Mouse (Mus musculus) midbrain, embryonic 10.5 days (tissue): ENCODE data around the gene Brd4. TPM values are rescaled to one million over a fixed set of nuclear protein-coding genes. Genes with fewer than 3 reads are reported as not detected.

ENCODE experiments used
- DNase-seq: peaks from one replicate; pipeline ENCODE4 v3.0.0-alpha.2; 2017; ENCODE audit warnings: low spot score
- H3K27ac ChIP-seq: fragments of 300-500 bp; sonication (generic); replicated peaks from 2 replicates; pipeline ENCODE4 v1.5.1; 2016; ENCODE audit warnings: mild to moderate bottlenecking
- H3K27me3 ChIP-seq: fragments of 300-500 bp; sonication (generic); 2 replicates; pipeline ENCODE4 v1.6.1; 2016; ENCODE audit warnings: low read depth, mild to moderate bottlenecking; ENCODE audit not compliant: poor library complexity, severe bottlenecking
- H3K36me3 ChIP-seq: fragments of 300-500 bp; sonication (generic); 2 replicates; pipeline ENCODE4 v1.6.1; 2016; ENCODE audit warnings: mild to moderate bottlenecking, moderate library complexity
- H3K4me1 ChIP-seq: fragments of 300-500 bp; sonication (generic); 2 replicates; pipeline ENCODE4 v1.6.1; 2016
- H3K4me3 ChIP-seq: fragments of 300-500 bp; sonication (generic); 2 replicates; pipeline ENCODE4 v1.5.1; 2016; ENCODE audit warnings: mild to moderate bottlenecking, moderate library complexity
- H3K9me3 ChIP-seq: fragments of 300-500 bp; sonication (generic); replicated peaks from 2 replicates; pipeline ENCODE4 v1.6.1; 2016; ENCODE audit warnings: mild to moderate bottlenecking
- WGBS: fragments of 180-500 bp; shearing (Covaris S2); methylation state at CpG from one replicate; pipeline ENCODE4 v1.1.7; 2016; 5-methylcytosine and 5-hydroxymethylcytosine counted together
- polyA plus RNA-seq: library from polyadenylated mRNA; unstranded; fragments of >200 nt; fragmentation: Nextera tagmentation; extraction: Ambion mirVana; gene quantifications from 2 replicates; pipeline ENCODE4 v1.2.1, GENCODE M21; 2016

The Brd4 gene
- polyA plus RNA-seq, 1 experiment from 2014 or later, result 110 TPM

DNA sequence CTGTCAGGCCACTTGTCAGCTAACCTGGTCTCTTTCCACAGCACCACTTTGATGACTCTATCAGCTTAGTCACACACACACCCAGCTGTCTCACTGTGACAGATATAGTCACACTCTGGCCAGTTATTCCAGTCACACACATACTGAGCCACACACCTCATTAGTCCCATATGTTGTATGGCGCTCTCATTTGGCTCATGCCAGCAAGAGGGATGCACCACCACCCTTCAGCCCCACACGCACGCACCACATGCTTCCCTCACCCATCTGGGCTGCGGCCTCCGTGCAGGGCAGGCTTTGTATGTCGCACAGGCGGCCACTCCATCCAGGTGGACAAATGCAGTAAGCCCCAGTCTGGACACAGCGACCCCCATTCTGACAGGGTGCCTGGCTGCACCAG is 137.8 kb downstream of the Brd4 start:
- 93% methylated on average over 8 of the region's 8 CpGs for WGBS
- Histone ChIP-seq H3K9me3 (no peaks in the 10 kb centered on the region), H3K4me3 (no peak overlapping the region), H3K27me3 (no peaks in the 10 kb centered on the region), H3K27ac (no peak overlapping the region), H3K4me1 (peaks cover 7% of the 10 kb centered on the region; the same call in 1 of the 2 replicates), H3K36me3 (peaks cover 99% of the 10 kb centered on the region)
- DNase-seq, result no peak

Other genes starting within 250 kb of the Brd4 start
- gene Rrp1b, start 248.6 kb downstream of the Brd4 start, polyA plus RNA-seq, result 86.1 and 102 TPM in 2 replicates
- 0.47 and 0.68 TPM in 2 replicates for gene Hsf2bp, start 248.4 kb downstream of the Brd4 start, polyA plus RNA-seq
- gene Notch3, start 117.9 kb downstream of the Brd4 start, polyA plus RNA-seq, result 23.4 and 28.2 TPM in 2 replicates
- 0.19 and 0.24 TPM in 2 replicates for gene Ephx3, start 95.2 kb downstream of the Brd4 start, polyA plus RNA-seq
- gene Akap8, start 36.5 kb upstream of the Brd4 start, polyA plus RNA-seq, result 130 and 140 TPM in 2 replicates
- gene Akap8l, start 65.9 kb upstream of the Brd4 start, polyA plus RNA-seq, result 90.2 and 106 TPM in 2 replicates
- gene Wiz, start 104.7 kb upstream of the Brd4 start, polyA plus RNA-seq, result 22.3 and 25.6 TPM in 2 replicates
- gene Rasal3, start 118.9 kb upstream of the Brd4 start, polyA plus RNA-seq, result 0.40 and 0.42 TPM in 2 replicates
- 0.07 TPM in 1 of 2 replicates, not detected in the other for gene Pglyrp2, start 139.4 kb upstream of the Brd4 start, polyA plus RNA-seq
- gene Cyp4f39, start 168.0 kb upstream of the Brd4 start, polyA plus RNA-seq, result 0.15 and 0.87 TPM in 2 replicates
- 6.4 and 8.7 TPM in 2 replicates for gene Cyp4f17, start 221.3 kb upstream of the Brd4 start, polyA plus RNA-seq